Mouse (Mus musculus): Measurements from ENCODE around the gene Pigg.

- TF ChIP-seq CTCF (IDR thresholded peaks at IDR 0.05; ENCODE audit: low read depth) = no peak
- no peak for TF ChIP-seq EP300 (IDR thresholded peaks at IDR 0.05; ENCODE audit: low read depth)
Measured at GRCm38 (mm10) chr5:108360211-108360610, 47.8 kb downstream of the Pigg start.
